Mouse (Mus musculus): ENCODE data around the gene Nfat5. TPM values are rescaled to one million over a fixed set of nuclear protein-coding genes. Genes with fewer than 3 reads are reported as not detected.

Nfat5 gene
- polyA plus RNA-seq, 1 experiment from 2014 or later = 8.2 TPM

- WGBS = 89% methylated on average over 6 of the region's 6 CpGs
- H3K9me3 ChIP-seq (ENCODE audit: control insufficient read depth, low read length) = no peaks in the 10 kb centered on the region
- no peak for ATAC-seq (replicated peaks; ENCODE audit: low FRiP score)
- no peak overlapping the region for H3K27ac ChIP-seq (ENCODE audit: low read depth, low read length)
- no peak overlapping the region for H3K4me3 ChIP-seq (ENCODE audit: low read depth, low read length)
- no peak for DNase-seq (ENCODE audit: low spot score)
- H3K36me3 ChIP-seq (ENCODE audit: control insufficient read depth, insufficient read depth, low read length) = no peaks in the 10 kb centered on the region
- H3K4me1 ChIP-seq (replicated peaks; ENCODE audit: control insufficient read depth, insufficient read depth, low read length) = no peaks in the 10 kb centered on the region
- H3K9ac ChIP-seq (ENCODE audit: low read depth, low read length) = no peak overlapping the region
- no peaks in the 10 kb centered on the region for H3K27me3 ChIP-seq (replicated peaks; ENCODE audit: control insufficient read depth, insufficient read depth, low read length)
- no peak overlapping the region for H3K4me2 ChIP-seq
Measured at GRCm38 (mm10) chr8:107260120-107260519, 33.1 kb upstream of the Nfat5 start.

DNA sequence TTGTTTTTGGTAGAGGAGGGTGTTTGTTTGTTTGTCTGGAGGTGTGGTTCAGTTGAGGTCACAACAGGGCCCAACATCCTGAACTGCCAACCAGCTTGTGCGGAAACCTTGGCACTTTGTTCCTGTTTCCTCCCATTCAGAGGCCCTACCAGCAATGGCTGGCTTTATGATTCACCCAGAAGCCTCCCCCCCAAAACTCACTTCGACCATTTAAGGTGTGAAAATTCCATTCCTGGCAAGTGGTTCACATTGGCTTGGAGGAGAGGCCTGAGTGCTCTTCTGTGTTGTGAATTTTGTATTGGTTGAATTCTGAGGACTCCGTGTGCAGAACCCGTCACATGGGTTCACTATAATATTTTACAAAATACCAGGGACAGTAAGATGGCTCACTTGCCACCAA lies 32.1 kb upstream of the Nfat5 start:
- H3K27me3 ChIP-seq (replicated peaks; ENCODE audit: control insufficient read depth, insufficient read depth, low read length) = no peaks in the 10 kb centered on the region
- H3K27ac ChIP-seq (ENCODE audit: low read depth, low read length) = no peak overlapping the region
- ATAC-seq (replicated peaks; ENCODE audit: low FRiP score) = no peak
- no peak overlapping the region for H3K4me2 ChIP-seq
- H3K9ac ChIP-seq (ENCODE audit: low read depth, low read length) = no peak overlapping the region
- no peak overlapping the region for H3K4me3 ChIP-seq (ENCODE audit: low read depth, low read length)
- 74% methylated on average over 4 of the region's 4 CpGs for WGBS
- no peaks in the 10 kb centered on the region for H3K36me3 ChIP-seq (ENCODE audit: control insufficient read depth, insufficient read depth, low read length)
- H3K9me3 ChIP-seq (ENCODE audit: control insufficient read depth, low read length) = no peaks in the 10 kb centered on the region
- H3K4me1 ChIP-seq (replicated peaks; ENCODE audit: control insufficient read depth, insufficient read depth, low read length) = no peaks in the 10 kb centered on the region
- no peak for DNase-seq (ENCODE audit: low spot score)

DNA sequence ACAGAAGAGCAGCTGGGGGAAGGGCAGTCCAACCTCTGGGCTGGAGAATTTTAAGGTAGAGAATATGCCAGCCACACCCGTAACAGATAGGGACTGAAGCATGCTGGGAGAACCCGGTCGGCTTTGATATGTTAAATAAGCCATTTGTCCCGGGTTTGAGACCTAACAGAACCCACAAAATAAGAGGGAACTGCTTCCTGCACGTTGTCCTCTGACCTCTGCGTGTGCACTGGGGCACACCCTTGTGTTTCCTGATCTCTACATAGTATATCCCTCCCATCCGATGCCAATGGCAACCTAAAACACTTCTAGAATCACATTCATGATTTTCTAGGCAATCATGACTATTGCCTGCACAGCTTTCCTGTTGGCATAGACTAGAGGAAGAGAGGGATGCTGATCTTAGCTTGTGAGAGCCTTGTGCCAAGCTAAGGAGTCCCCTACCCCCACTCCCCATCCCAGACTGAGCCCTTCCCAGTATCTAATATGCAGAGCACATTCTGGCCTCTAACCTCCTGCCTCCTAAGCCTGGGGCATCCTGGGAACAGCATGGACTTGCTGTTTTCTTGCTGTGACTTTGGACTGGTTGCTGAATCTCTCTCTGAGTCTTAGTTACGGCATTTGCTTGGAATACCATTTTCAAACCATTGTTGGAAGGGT lies 31.1 kb upstream of the Nfat5 start:
- no peak overlapping the region for H3K4me3 ChIP-seq (ENCODE audit: low read depth, low read length)
- no peak overlapping the region for H3K27ac ChIP-seq (ENCODE audit: low read depth, low read length)
- no peak overlapping the region for H3K9ac ChIP-seq (ENCODE audit: low read depth, low read length)
- 70% methylated on average over 8 of the region's 8 CpGs for WGBS
- no peaks in the 10 kb centered on the region for H3K36me3 ChIP-seq (ENCODE audit: control insufficient read depth, insufficient read depth, low read length)
- H3K27me3 ChIP-seq (replicated peaks; ENCODE audit: control insufficient read depth, insufficient read depth, low read length) = no peaks in the 10 kb centered on the region
- H3K4me2 ChIP-seq = no peak overlapping the region
- H3K9me3 ChIP-seq (ENCODE audit: control insufficient read depth, low read length) = no peaks in the 10 kb centered on the region
- no peak for ATAC-seq (replicated peaks; ENCODE audit: low FRiP score)
- no peaks in the 10 kb centered on the region for H3K4me1 ChIP-seq (replicated peaks; ENCODE audit: control insufficient read depth, insufficient read depth, low read length)
- DNase-seq (ENCODE audit: low spot score) = no peak

DNA sequence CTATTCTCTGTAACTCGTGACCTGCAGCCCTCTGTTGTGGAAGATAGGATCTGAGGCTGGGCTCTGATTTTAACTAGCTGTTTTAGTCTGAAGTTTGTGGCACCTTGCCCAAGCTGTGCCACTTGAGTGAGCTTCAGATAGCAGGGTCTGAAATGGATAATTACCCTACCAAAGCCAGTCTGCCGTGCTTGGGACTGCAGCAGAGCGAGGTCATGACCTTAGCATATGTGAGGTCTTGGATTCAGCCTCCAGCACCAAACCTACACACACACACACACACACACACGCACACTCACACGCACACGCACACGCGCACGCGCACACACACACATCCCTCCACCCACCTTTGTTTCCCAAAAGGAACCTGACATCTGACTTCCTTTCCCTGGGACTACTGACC lies 27.5 kb upstream of the Nfat5 start:
- Histone ChIP-seq H3K27ac (ENCODE audit: low read depth, low read length) (no peak overlapping the region), H3K9me3 (ENCODE audit: control insufficient read depth, low read length) (no peaks in the 10 kb centered on the region)
- DNase-seq (ENCODE audit: low spot score) = no peak

GRCm38 (mm10) chr8:107268501-107268900 lies 24.8 kb upstream of the Nfat5 start:
- no peaks in the 10 kb centered on the region for H3K36me3 ChIP-seq (ENCODE audit: control insufficient read depth, insufficient read depth, low read length)
- no peaks in the 10 kb centered on the region for H3K9me3 ChIP-seq (ENCODE audit: control insufficient read depth, low read length)
- 77% methylated on average over 9 of the region's 9 CpGs for WGBS
- no peak overlapping the region for H3K27ac ChIP-seq (ENCODE audit: low read depth, low read length)
- DNase-seq (ENCODE audit: low spot score) = no peak
- H3K27me3 ChIP-seq (replicated peaks; ENCODE audit: control insufficient read depth, insufficient read depth, low read length) = no peaks in the 10 kb centered on the region
- H3K4me2 ChIP-seq = no peak overlapping the region
- no peak for ATAC-seq (replicated peaks; ENCODE audit: low FRiP score)
- no peaks in the 10 kb centered on the region for H3K4me1 ChIP-seq (replicated peaks; ENCODE audit: control insufficient read depth, insufficient read depth, low read length)
- no peak overlapping the region for H3K4me3 ChIP-seq (ENCODE audit: low read depth, low read length)
- no peak overlapping the region for H3K9ac ChIP-seq (ENCODE audit: low read depth, low read length)

More for the DNA sequence above, 27.5 kb upstream of the Nfat5 start:
- Histone ChIP-seq H3K4me1 (replicated peaks; ENCODE audit: control insufficient read depth, insufficient read depth, low read length) (no peaks in the 10 kb centered on the region), H3K4me2 (no peak overlapping the region), H3K27me3 (replicated peaks; ENCODE audit: control insufficient read depth, insufficient read depth, low read length) (no peaks in the 10 kb centered on the region), H3K36me3 (ENCODE audit: control insufficient read depth, insufficient read depth, low read length) (no peaks in the 10 kb centered on the region), H3K4me3 (ENCODE audit: low read depth, low read length) (no peak overlapping the region), H3K9ac (ENCODE audit: low read depth, low read length) (no peak overlapping the region)
- no peak for ATAC-seq (replicated peaks; ENCODE audit: low FRiP score)
- 81% methylated on average over 10 of the region's 10 CpGs for WGBS

DNA sequence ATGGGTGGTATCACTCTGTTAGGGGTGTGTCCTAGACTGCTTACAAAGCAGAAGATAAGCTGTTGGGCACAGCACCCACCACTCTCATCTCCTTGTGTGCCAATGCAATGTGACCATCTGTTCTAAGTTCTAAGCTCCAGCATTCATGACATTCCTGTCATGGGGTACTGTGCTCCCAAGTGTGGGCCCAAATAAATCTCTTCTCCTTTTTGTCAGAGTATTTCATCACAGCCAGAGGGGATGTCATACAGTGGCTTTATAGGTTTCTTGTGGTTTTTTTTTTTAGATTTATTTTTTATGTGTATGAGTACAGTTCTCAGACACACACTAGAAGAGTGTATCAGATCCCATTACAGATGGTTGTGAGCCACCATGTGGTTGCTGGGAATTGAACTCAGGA lies 24.1 kb upstream of the Nfat5 start:
- no peaks in the 10 kb centered on the region for H3K9me3 ChIP-seq (ENCODE audit: control insufficient read depth, low read length)
- DNase-seq (ENCODE audit: low spot score) (no peak), ATAC-seq (replicated peaks; ENCODE audit: low FRiP score) (no peak)
- no peak overlapping the region for H3K27ac ChIP-seq (ENCODE audit: low read depth, low read length)
- no peaks in the 10 kb centered on the region for H3K27me3 ChIP-seq (replicated peaks; ENCODE audit: control insufficient read depth, insufficient read depth, low read length)
- no peak overlapping the region for H3K4me3 ChIP-seq (ENCODE audit: low read depth, low read length)
- H3K4me1 ChIP-seq (replicated peaks; ENCODE audit: control insufficient read depth, insufficient read depth, low read length) = no peaks in the 10 kb centered on the region
- no peak overlapping the region for H3K4me2 ChIP-seq
- H3K9ac ChIP-seq (ENCODE audit: low read depth, low read length) = no peak overlapping the region
- H3K36me3 ChIP-seq (ENCODE audit: control insufficient read depth, insufficient read depth, low read length) = no peaks in the 10 kb centered on the region

DNA sequence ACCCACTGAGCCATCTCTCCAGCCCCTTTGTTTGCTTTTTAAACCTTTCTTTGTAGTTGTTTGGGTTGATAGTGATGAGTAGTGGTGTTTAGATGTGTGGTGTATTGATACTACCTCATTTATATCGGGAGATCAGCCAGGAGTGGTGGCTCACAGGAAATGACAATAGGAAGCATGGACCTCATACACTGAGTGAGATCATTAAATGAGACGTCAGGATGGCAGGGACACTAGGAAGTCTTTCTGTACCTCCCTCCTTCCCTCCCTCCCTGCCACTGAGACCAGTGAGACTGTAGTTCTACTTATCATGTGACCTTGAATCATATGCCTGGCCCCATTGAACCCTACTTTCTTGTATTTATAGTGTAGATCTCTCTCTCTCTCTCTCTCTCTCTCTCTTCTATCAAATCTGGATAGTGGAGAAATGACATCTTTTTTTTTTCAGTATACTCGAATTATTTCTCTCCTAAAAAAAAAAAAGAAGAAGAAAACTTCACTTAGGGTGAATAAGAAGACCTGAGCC lies 23.6 kb upstream of the Nfat5 start:
- no peaks in the 10 kb centered on the region for H3K27me3 ChIP-seq (replicated peaks; ENCODE audit: control insufficient read depth, insufficient read depth, low read length)
- ATAC-seq (replicated peaks; ENCODE audit: low FRiP score) (no peak), DNase-seq (ENCODE audit: low spot score) (no peak)
- WGBS = 34% methylated on average over 3 of the region's 3 CpGs
- no peak overlapping the region for H3K27ac ChIP-seq (ENCODE audit: low read depth, low read length)
- H3K36me3 ChIP-seq (ENCODE audit: control insufficient read depth, insufficient read depth, low read length) = no peaks in the 10 kb centered on the region
- H3K9ac ChIP-seq (ENCODE audit: low read depth, low read length) = no peak overlapping the region
- H3K4me1 ChIP-seq (replicated peaks; ENCODE audit: control insufficient read depth, insufficient read depth, low read length) = no peaks in the 10 kb centered on the region
- H3K9me3 ChIP-seq (ENCODE audit: control insufficient read depth, low read length) = no peaks in the 10 kb centered on the region
- H3K4me2 ChIP-seq = no peak overlapping the region
- H3K4me3 ChIP-seq (ENCODE audit: low read depth, low read length) = no peak overlapping the region

DNA sequence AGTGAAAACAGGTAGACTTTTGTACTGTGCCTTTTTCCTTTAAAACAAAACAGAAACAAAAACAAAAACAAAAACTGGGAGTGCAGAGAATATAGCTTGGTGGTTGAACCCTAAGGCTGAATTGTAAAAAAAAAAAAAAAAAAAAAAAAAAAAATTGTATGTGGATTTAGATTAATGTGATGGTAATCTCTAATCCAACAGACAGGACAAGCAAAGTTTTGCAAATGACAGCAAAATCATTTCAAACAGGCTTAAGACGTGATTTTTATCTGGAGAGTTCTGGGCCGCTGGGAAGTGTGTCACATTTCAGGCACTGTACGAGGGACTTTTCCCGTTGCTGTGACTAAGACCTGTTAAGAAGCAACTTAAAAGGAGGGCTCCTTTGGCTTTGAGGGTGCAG lies 23.0 kb upstream of the Nfat5 start:
- H3K4me1 ChIP-seq (replicated peaks; ENCODE audit: control insufficient read depth, insufficient read depth, low read length) = no peaks in the 10 kb centered on the region
- no peaks in the 10 kb centered on the region for H3K9me3 ChIP-seq (ENCODE audit: control insufficient read depth, low read length)
- no peak overlapping the region for H3K4me3 ChIP-seq (ENCODE audit: low read depth, low read length)
- DNase-seq (ENCODE audit: low spot score) (no peak), ATAC-seq (replicated peaks; ENCODE audit: low FRiP score) (no peak)
- no peaks in the 10 kb centered on the region for H3K36me3 ChIP-seq (ENCODE audit: control insufficient read depth, insufficient read depth, low read length)
- no peaks in the 10 kb centered on the region for H3K27me3 ChIP-seq (replicated peaks; ENCODE audit: control insufficient read depth, insufficient read depth, low read length)
- no peak overlapping the region for H3K4me2 ChIP-seq
- no peak overlapping the region for H3K27ac ChIP-seq (ENCODE audit: low read depth, low read length)
- 74% methylated on average over 4 of the region's 4 CpGs for WGBS
- no peak overlapping the region for H3K9ac ChIP-seq (ENCODE audit: low read depth, low read length)

DNA sequence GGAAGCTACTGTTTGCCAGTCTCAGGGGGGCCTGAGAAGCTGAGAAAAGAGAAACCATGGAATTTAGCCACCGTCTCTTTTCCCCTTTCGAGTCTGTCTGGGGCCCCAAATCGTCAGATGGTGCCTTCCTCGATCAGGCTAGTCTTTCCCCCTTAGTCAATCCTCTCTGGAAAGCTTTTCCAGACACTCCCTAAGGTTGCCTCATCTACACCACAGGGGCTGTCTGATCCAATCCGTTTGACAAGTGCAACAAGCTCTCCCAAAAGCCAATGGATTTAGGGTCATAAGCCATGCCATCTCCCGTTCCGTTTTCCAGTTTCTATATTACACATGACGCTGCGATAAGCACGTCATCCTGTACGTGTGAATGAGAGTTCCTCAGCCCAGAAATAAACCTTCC lies 22.5 kb upstream of the Nfat5 start:
- Histone ChIP-seq H3K4me1 (replicated peaks; ENCODE audit: control insufficient read depth, insufficient read depth, low read length) (no peaks in the 10 kb centered on the region), H3K9ac (ENCODE audit: low read depth, low read length) (no peak overlapping the region), H3K4me3 (ENCODE audit: low read depth, low read length) (no peak overlapping the region), H3K27me3 (replicated peaks; ENCODE audit: control insufficient read depth, insufficient read depth, low read length) (no peaks in the 10 kb centered on the region), H3K9me3 (ENCODE audit: control insufficient read depth, low read length) (no peaks in the 10 kb centered on the region), H3K4me2 (no peak overlapping the region), H3K27ac (ENCODE audit: low read depth, low read length) (no peak overlapping the region), H3K36me3 (ENCODE audit: control insufficient read depth, insufficient read depth, low read length) (no peaks in the 10 kb centered on the region)
- no peak for DNase-seq (ENCODE audit: low spot score)
- ATAC-seq (replicated peaks; ENCODE audit: low FRiP score) = no peak
- WGBS = 66% methylated on average over 11 of the region's 11 CpGs
